44 mouse cellular contexts compared by ENCODE assay signal in the genomic region with DNA sequence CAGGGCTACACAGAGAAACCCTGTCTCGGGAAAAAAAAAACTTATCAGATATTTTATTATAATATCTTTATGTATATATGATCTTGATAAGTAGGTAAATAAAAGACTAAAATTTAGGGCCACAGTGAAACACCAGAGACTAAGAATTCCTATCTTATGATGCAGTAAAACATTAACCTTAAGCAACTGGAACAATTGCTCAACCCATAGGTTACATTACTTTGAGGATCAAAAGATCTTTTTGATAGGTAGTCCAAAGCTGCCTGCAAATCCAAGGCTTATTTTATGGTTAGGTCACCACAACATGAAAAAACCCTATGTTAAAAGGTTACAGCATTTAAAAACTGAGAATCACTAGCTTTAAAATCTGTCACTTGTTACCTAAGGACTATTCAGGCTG. TPM values are rescaled to one million over a fixed set of nuclear protein-coding genes. Genes with fewer than 3 reads are reported as not detected.
"Had no signal": no experiment of that assay in that cellular context is flagged by ENCODE, and none has a peak within 500 bp of the region (broad histone marks: within the 10 kb centered on the region; RNA-seq: fewer than 3 reads in every experiment).

No protein-coding gene starts in this region.

- H3K4me1 ChIP-seq: heart, embryonic 10.5 days; heart, embryonic 12.5 days; heart, embryonic 13.5 days; heart, embryonic 15.5 days; hindbrain, embryonic 10.5 days; hindbrain, embryonic 12.5 days; kidney, embryonic 15.5 days had no signal

- DNase-seq: heart, adult 18-20 months; heart, adult 2 months; heart, postnatal 10 days; heart, postnatal 14 days; heart, postnatal 36 days; heart, postnatal 4 days; kidney, adult 11 months; kidney, adult 18-20 months; kidney, adult 2 months; kidney, adult 8-10 months; kidney, adult 9 months; kidney, postnatal 10 days; kidney, postnatal 14 days; kidney, postnatal 25 days; kidney, postnatal 36 days; kidney, postnatal 4 days; layer of hippocampus, adult 9-11 months; layer of hippocampus, postnatal 36 days had no signal

- ATAC-seq: hindbrain, embryonic 16.5 days; hindbrain, postnatal 0 days; inflammation-experienced regulatory T-cells, adult 6 months had no signal

- H3K27ac ChIP-seq: heart, adult 2 months; heart, embryonic 10.5 days; heart, embryonic 13.5 days; heart, embryonic 15.5 days; hindbrain, embryonic 10.5 days; hindbrain, embryonic 12.5 days; hindbrain, embryonic 13.5 days; hindbrain, embryonic 14.5 days; hindbrain, embryonic 15.5 days; hindbrain, postnatal 0 days; kidney, embryonic 15.5 days; kidney, postnatal 0 days; layer of hippocampus, adult 2 months had no signal

- H3K27me3 ChIP-seq: heart, embryonic 13.5 days; heart, embryonic 15.5 days; hindbrain, embryonic 12.5 days; hindbrain, embryonic 13.5 days; hindbrain, embryonic 15.5 days; kidney, embryonic 15.5 days had no signal

- H3K9me3 ChIP-seq: heart, embryonic 10.5 days; heart, embryonic 12.5 days; heart, embryonic 13.5 days; heart, embryonic 15.5 days; hindbrain, embryonic 10.5 days; hindbrain, embryonic 12.5 days; hindbrain, embryonic 13.5 days; hindbrain, embryonic 15.5 days; kidney, embryonic 15.5 days had no signal

- H3K4me3 ChIP-seq: heart, adult 2 months; heart, embryonic 10.5 days; heart, embryonic 12.5 days; heart, embryonic 13.5 days; heart, embryonic 15.5 days; hindbrain, embryonic 10.5 days; hindbrain, embryonic 12.5 days; hindbrain, embryonic 13.5 days; hindbrain, embryonic 15.5 days; kidney, embryonic 15.5 days; layer of hippocampus, adult 2 months had no signal

- H3K4me2 ChIP-seq: heart, embryonic 11.5 days; heart, embryonic 12.5 days; heart, embryonic 13.5 days; heart, embryonic 15.5 days; hindbrain, embryonic 12.5 days; hindbrain, embryonic 13.5 days; hindbrain, embryonic 14.5 days; hindbrain, embryonic 15.5 days; kidney, embryonic 15.5 days had no signal

- H3K9ac ChIP-seq: heart, embryonic 12.5 days; heart, embryonic 13.5 days; heart, embryonic 15.5 days; hindbrain, embryonic 12.5 days; hindbrain, embryonic 13.5 days; hindbrain, embryonic 14.5 days; hindbrain, embryonic 15.5 days; kidney, embryonic 15.5 days had no signal

RNA-seq across cellular contexts. Expression of gene Slc27a5, which starts 3.6 kb away (rescaled TPM):
- total RNA-seq: heart, adult 18-20 months; heart, adult 2 months; heart, adult 8-10 months; heart, postnatal 10 days; heart, postnatal 14 days; heart, postnatal 25 days; heart, postnatal 36 days; heart, postnatal 4 days; hematopoietic stem cell, adult 5-6 weeks; layer of hippocampus, postnatal 10 days had no signal
- polyA plus RNA-seq: heart, embryonic 10.5 days; heart, embryonic 11.5 days; heart, embryonic 12.5 days; heart, embryonic 14.5 days; heart, embryonic 15.5 days; heart, embryonic 16.5 days; heart, postnatal 0 days; hindbrain, embryonic 11.5 days; intestine, embryonic 14.5 days; kidney, embryonic 14.5 days had no signal
